Mouse (Mus musculus): ENCODE data around the gene Lsamp. TPM values are rescaled to one million over a fixed set of nuclear protein-coding genes. Genes with fewer than 3 reads are reported as not detected.

The Lsamp gene
- polyA plus RNA-seq, 1 experiment = 0.31 TPM

- no peaks in the 10 kb centered on the region for H3K36me3 ChIP-seq (ENCODE audit: control insufficient read depth, insufficient read depth, low read length)
- no peak overlapping the region for H3K27ac ChIP-seq (ENCODE audit: control insufficient read depth, insufficient read depth, low read depth, low read length)
- H3K4me1 ChIP-seq (ENCODE audit: control insufficient read depth, insufficient read depth, low read length) = no peaks in the 10 kb centered on the region; the same call in 1 of the 2 replicates
- TF ChIP-seq POLR2A (IDR thresholded peaks at IDR 0.05; ENCODE audit: control insufficient read depth, low read depth, low read length) = no peak
- no peak for TF ChIP-seq CTCF (IDR thresholded peaks at IDR 0.05; ENCODE audit: control insufficient read depth, insufficient read depth, insufficient replicate concordance, low read depth, low read length)
- H3K27me3 ChIP-seq (ENCODE audit: control insufficient read depth, insufficient read depth, low read length) = no peaks in the 10 kb centered on the region
- H3K4me3 ChIP-seq (ENCODE audit: control insufficient read depth, low read depth, low read length) = no peak overlapping the region
Measured at GRCm38 (mm10) chr16:41410671-41411070, 1426.5 kb downstream of the Lsamp start.

GRCm38 (mm10) chr16:41417363-41417762 is 1433.2 kb downstream of the Lsamp start:
- H3K36me3 ChIP-seq (ENCODE audit: control insufficient read depth, insufficient read depth, low read length) = no peaks in the 10 kb centered on the region
- no peak overlapping the region for H3K4me3 ChIP-seq (ENCODE audit: control insufficient read depth, low read depth, low read length)
- no peak overlapping the region for H3K27ac ChIP-seq (ENCODE audit: control insufficient read depth, insufficient read depth, low read depth, low read length)
- H3K27me3 ChIP-seq (ENCODE audit: control insufficient read depth, insufficient read depth, low read length) = no peaks in the 10 kb centered on the region
- H3K4me1 ChIP-seq (ENCODE audit: control insufficient read depth, insufficient read depth, low read length) = no peaks in the 10 kb centered on the region
- TF ChIP-seq CTCF (IDR thresholded peaks at IDR 0.05; ENCODE audit: control insufficient read depth, insufficient read depth, insufficient replicate concordance, low read depth, low read length) = no peak
- no peak for TF ChIP-seq POLR2A (IDR thresholded peaks at IDR 0.05; ENCODE audit: control insufficient read depth, low read depth, low read length)

GRCm38 (mm10) chr16:41467391-41467790 is 1483.2 kb downstream of the Lsamp start:
- Histone ChIP-seq H3K4me1 (ENCODE audit: control insufficient read depth, insufficient read depth, low read length) (no peaks in the 10 kb centered on the region), H3K27me3 (ENCODE audit: control insufficient read depth, insufficient read depth, low read length) (no peaks in the 10 kb centered on the region), H3K4me3 (ENCODE audit: control insufficient read depth, low read depth, low read length) (no peak overlapping the region), H3K36me3 (ENCODE audit: control insufficient read depth, insufficient read depth, low read length) (no peaks in the 10 kb centered on the region), H3K27ac (ENCODE audit: control insufficient read depth, insufficient read depth, low read depth, low read length) (no peak overlapping the region)
- no peak for TF ChIP-seq CTCF (IDR thresholded peaks at IDR 0.05; ENCODE audit: control insufficient read depth, insufficient read depth, insufficient replicate concordance, low read depth, low read length)
- TF ChIP-seq POLR2A (IDR thresholded peaks at IDR 0.05; ENCODE audit: control insufficient read depth, low read depth, low read length) = no peak

- H3K4me1 ChIP-seq (ENCODE audit: control insufficient read depth, insufficient read depth, low read length) = no peaks in the 10 kb centered on the region
- TF ChIP-seq CTCF (IDR thresholded peaks at IDR 0.05; ENCODE audit: control insufficient read depth, insufficient read depth, insufficient replicate concordance, low read depth, low read length) (no peak), POLR2A (IDR thresholded peaks at IDR 0.05; ENCODE audit: control insufficient read depth, low read depth, low read length) (no peak)
- H3K4me3 ChIP-seq (ENCODE audit: control insufficient read depth, low read depth, low read length) = no peak overlapping the region
- H3K27me3 ChIP-seq (ENCODE audit: control insufficient read depth, insufficient read depth, low read length) = no peaks in the 10 kb centered on the region
- no peaks in the 10 kb centered on the region for H3K36me3 ChIP-seq (ENCODE audit: control insufficient read depth, insufficient read depth, low read length)
- no peak overlapping the region for H3K27ac ChIP-seq (ENCODE audit: control insufficient read depth, insufficient read depth, low read depth, low read length)
Measured at GRCm38 (mm10) chr16:41478694-41479093, 1494.5 kb downstream of the Lsamp start.

- TF ChIP-seq CTCF (IDR thresholded peaks at IDR 0.05; ENCODE audit: control insufficient read depth, insufficient read depth, insufficient replicate concordance, low read depth, low read length) (no peak), POLR2A (IDR thresholded peaks at IDR 0.05; ENCODE audit: control insufficient read depth, low read depth, low read length) (no peak)
- H3K27ac ChIP-seq (ENCODE audit: control insufficient read depth, insufficient read depth, low read depth, low read length) = no peak overlapping the region
- H3K27me3 ChIP-seq (ENCODE audit: control insufficient read depth, insufficient read depth, low read length) = no peaks in the 10 kb centered on the region
- H3K4me1 ChIP-seq (ENCODE audit: control insufficient read depth, insufficient read depth, low read length) = no peaks in the 10 kb centered on the region
- H3K36me3 ChIP-seq (ENCODE audit: control insufficient read depth, insufficient read depth, low read length) = no peaks in the 10 kb centered on the region
- no peak overlapping the region for H3K4me3 ChIP-seq (ENCODE audit: control insufficient read depth, low read depth, low read length)
Measured at GRCm38 (mm10) chr16:41481832-41482231, 1497.7 kb downstream of the Lsamp start.

DNA sequence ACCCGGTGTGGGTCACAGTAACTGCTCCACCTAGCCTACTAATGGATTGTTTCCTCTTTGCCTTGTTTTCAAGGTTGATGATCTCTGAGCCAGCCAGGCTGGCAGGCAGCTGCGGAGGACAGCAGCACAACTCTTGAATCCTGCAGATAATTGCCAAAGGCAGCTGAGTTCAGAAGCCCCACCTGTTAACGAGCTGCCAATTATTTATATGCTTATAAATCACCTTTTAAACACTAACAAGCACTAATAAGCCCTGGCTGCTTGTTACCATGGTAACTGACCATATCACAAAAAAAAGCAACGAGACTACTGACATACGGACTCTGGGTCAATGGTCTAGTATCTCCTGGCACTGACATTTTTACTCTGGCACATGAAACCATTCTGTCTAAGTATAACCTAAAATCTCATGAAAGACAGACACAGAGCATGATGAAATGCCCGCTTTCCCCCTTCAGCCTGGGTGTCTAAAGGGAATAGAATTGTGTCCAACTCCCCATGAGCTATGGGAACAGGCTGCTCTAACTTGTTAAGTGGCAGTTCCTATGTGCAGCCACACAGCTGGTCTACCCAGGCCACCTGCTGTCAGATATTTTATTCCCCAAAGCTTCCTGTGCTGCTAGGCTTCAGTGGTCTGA is 1526.9 kb downstream of the Lsamp start:
- H3K4me3 ChIP-seq (ENCODE audit: control insufficient read depth, low read depth, low read length) = no peak overlapping the region
- no peaks in the 10 kb centered on the region for H3K4me1 ChIP-seq (ENCODE audit: control insufficient read depth, insufficient read depth, low read length)
- no peak for TF ChIP-seq POLR2A (IDR thresholded peaks at IDR 0.05; ENCODE audit: control insufficient read depth, low read depth, low read length)
- no peak for TF ChIP-seq CTCF (IDR thresholded peaks at IDR 0.05; ENCODE audit: control insufficient read depth, insufficient read depth, insufficient replicate concordance, low read depth, low read length)
- H3K27me3 ChIP-seq (ENCODE audit: control insufficient read depth, insufficient read depth, low read length) = no peaks in the 10 kb centered on the region
- H3K27ac ChIP-seq (ENCODE audit: control insufficient read depth, insufficient read depth, low read depth, low read length) = no peak overlapping the region
- no peaks in the 10 kb centered on the region for H3K36me3 ChIP-seq (ENCODE audit: control insufficient read depth, insufficient read depth, low read length)

GRCm38 (mm10) chr16:41521566-41521965 is 1537.4 kb downstream of the Lsamp start:
- Histone ChIP-seq H3K36me3 (ENCODE audit: control insufficient read depth, insufficient read depth, low read length) (no peaks in the 10 kb centered on the region), H3K4me1 (ENCODE audit: control insufficient read depth, insufficient read depth, low read length) (no peaks in the 10 kb centered on the region), H3K27ac (ENCODE audit: control insufficient read depth, insufficient read depth, low read depth, low read length) (no peak overlapping the region), H3K4me3 (ENCODE audit: control insufficient read depth, low read depth, low read length) (no peak overlapping the region), H3K27me3 (ENCODE audit: control insufficient read depth, insufficient read depth, low read length) (no peaks in the 10 kb centered on the region)
- TF ChIP-seq POLR2A (IDR thresholded peaks at IDR 0.05; ENCODE audit: control insufficient read depth, low read depth, low read length) (no peak), CTCF (IDR thresholded peaks at IDR 0.05; ENCODE audit: control insufficient read depth, insufficient read depth, insufficient replicate concordance, low read depth, low read length) (no peak)
